Mouse (Mus musculus): ENCODE measurements around the gene Cdkn1a.

DNA sequence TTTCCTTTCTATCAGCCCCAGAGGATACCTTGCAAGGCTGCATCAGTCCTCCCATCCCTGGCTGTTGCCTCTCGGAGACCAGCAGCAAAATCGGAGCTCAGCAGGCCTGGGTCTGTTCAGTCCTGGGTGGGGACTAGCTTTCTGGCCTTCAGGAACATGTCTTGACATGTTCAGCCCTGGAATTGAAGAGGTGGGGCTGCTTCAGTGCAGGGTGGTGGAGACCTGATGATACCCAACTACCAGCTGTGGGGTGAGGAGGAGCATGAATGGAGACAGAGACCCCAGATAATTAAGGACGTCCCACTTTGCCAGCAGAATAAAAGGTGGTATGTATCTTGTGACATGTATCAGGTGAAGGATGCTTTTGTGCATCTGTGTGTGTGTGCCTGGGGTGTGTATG, at the start of gene Cdkn1a:
- TF ChIP-seq CTCF (IDR thresholded peaks at IDR 0.05; ENCODE audit: extremely low read depth, insufficient read depth, low read length) (no peak), POLR2A (IDR thresholded peaks at IDR 0.05; ENCODE audit: extremely low read depth, insufficient read depth, low read length) (no peak)
